Mouse (Mus musculus) CH12.LX (cell line): ENCODE data around the gene Notum. TPM values are rescaled to one million over a fixed set of nuclear protein-coding genes. Genes with fewer than 3 reads are reported as not detected.

Source experiments
- DNase-seq: peaks from one replicate; pipeline ENCODE4 v3.0.0-alpha.2; 2013; ENCODE audit errors: extremely low read depth
- H3K27ac ChIP-seq: 2 replicates; pipeline ENCODE4 v1.5.1; 2012; ENCODE audit warnings: low read depth, mild to moderate bottlenecking, control low read depth, moderate library complexity; ENCODE audit not compliant: insufficient read depth
- H3K27me3 ChIP-seq: replicated peaks from 2 replicates; pipeline ENCODE3; 2012; ENCODE audit warnings: inconsistent platforms
- H3K36me3 ChIP-seq, 2 experiments: replicated peaks in 1 of 2; 2 replicates each; pipeline versions ENCODE3 to v1.6.1; 2012; ENCODE audit warnings: inconsistent platforms in 1 of 2, low read length in 1 of 2, mild to moderate bottlenecking in 1 of 2, mixed read lengths in 1 of 2, moderate library complexity in 1 of 2; ENCODE audit not compliant: control insufficient read depth in 1 of 2, insufficient read depth in 1 of 2
- H3K4me1 ChIP-seq, 2 experiments: 2 replicates each; pipeline ENCODE4 v1.6.1; 2012; ENCODE audit warnings: inconsistent platforms in 1 of 2, moderate library complexity in 1 of 2; ENCODE audit not compliant: insufficient read depth in 2 of 2, control insufficient read depth in 1 of 2
- H3K4me2 ChIP-seq: 2 replicates; pipeline ENCODE4 v1.6.1; 2012; ENCODE audit warnings: low read depth, mild to moderate bottlenecking, control low read depth; ENCODE audit not compliant: poor library complexity, insufficient read depth, severe bottlenecking
- H3K4me3 ChIP-seq, 3 experiments: fragments of 150-350 bp in 1 of 3; sonication (generic) in 1 of 3; replicated peaks in 1 of 3; 2 replicates each; pipeline versions ENCODE3 to v1.5.1; 2011 to 2012; ENCODE audit warnings: low read depth in 2 of 3, low read length in 2 of 3, mild to moderate bottlenecking in 2 of 3, moderate library complexity in 2 of 3, control low read depth in 1 of 3, improper control_type of control experiment in 1 of 3, inconsistent platforms in 1 of 3, mixed read lengths in 1 of 3; ENCODE audit not compliant: poor library complexity in 1 of 3
- H3K79me2 ChIP-seq: replicated peaks from 2 replicates; pipeline ENCODE4 v1.6.1; 2012; ENCODE audit warnings: mild to moderate bottlenecking, moderate library complexity; ENCODE audit not compliant: control insufficient read depth, poor library complexity, insufficient read depth, severe bottlenecking; ENCODE audit errors: extremely low read depth
- H3K9ac ChIP-seq: 2 replicates; pipeline ENCODE4 v1.6.1; 2012; ENCODE audit warnings: low read depth, mild to moderate bottlenecking, control low read depth, moderate library complexity; ENCODE audit not compliant: insufficient read depth
- H3K9me3 ChIP-seq: replicated peaks from 2 replicates; pipeline ENCODE3; 2012; ENCODE audit warnings: low read length, inconsistent platforms, mixed read lengths
- CHD1 ChIP-seq: IDR thresholded peaks from 2 replicates; pipeline ENCODE4 v1.6.1; 2012; ENCODE audit warnings: low read depth, low read length, improper control_type of control experiment, inconsistent platforms
- E2F4 ChIP-seq: IDR thresholded peaks from 2 replicates; pipeline ENCODE4 v1.6.1; 2011; ENCODE audit warnings: low read depth, low read length, improper control_type of control experiment; ENCODE audit not compliant: insufficient replicate concordance
- ELF1 ChIP-seq: IDR thresholded peaks from 2 replicates; pipeline ENCODE4 v1.6.1; 2014; ENCODE audit warnings: low read depth, mild to moderate bottlenecking, inconsistent platforms, low read length, improper control_type of control experiment
- GABPA ChIP-seq: IDR thresholded peaks from 2 replicates; pipeline ENCODE4 v1.6.1; 2012; ENCODE audit warnings: low read depth, low read length, improper control_type of control experiment, inconsistent platforms; ENCODE audit not compliant: insufficient replicate concordance
- HCFC1 ChIP-seq: IDR thresholded peaks from 2 replicates; pipeline ENCODE4 v1.6.1; 2012; ENCODE audit warnings: low read depth, mild to moderate bottlenecking, inconsistent platforms, low read length, improper control_type of control experiment
- MAFK ChIP-seq: IDR thresholded peaks from 2 replicates; pipeline ENCODE4 v1.6.1; 2011; ENCODE audit warnings: low read length, improper control_type of control experiment; ENCODE audit not compliant: insufficient replicate concordance
- MAZ ChIP-seq: IDR thresholded peaks from 2 replicates; pipeline ENCODE4 v1.6.1; 2012; ENCODE audit warnings: low read depth, mild to moderate bottlenecking, inconsistent platforms, low read length, improper control_type of control experiment, moderate library complexity
- MXI1 ChIP-seq: IDR thresholded peaks from 2 replicates; pipeline ENCODE4 v1.6.1; 2011; ENCODE audit warnings: mild to moderate bottlenecking, low read depth, low read length, improper control_type of control experiment
- NRF1 ChIP-seq: IDR thresholded peaks from 2 replicates; pipeline ENCODE4 v1.6.1; 2014; ENCODE audit warnings: low read depth, mild to moderate bottlenecking, inconsistent platforms, low read length, improper control_type of control experiment, moderate library complexity
- POLR2AphosphoS2 ChIP-seq: IDR thresholded peaks from 2 replicates; pipeline ENCODE4 v1.6.1; 2011; ENCODE audit warnings: low read depth, low read length, improper control_type of control experiment
- RCOR1 ChIP-seq: conservative IDR thresholded peaks from 2 replicates; pipeline ENCODE4 v1.6.1; 2012; ENCODE audit warnings: low read depth, mild to moderate bottlenecking, inconsistent platforms, low read length, improper control_type of control experiment
- SIN3A ChIP-seq: IDR thresholded peaks from 2 replicates; pipeline ENCODE4 v1.6.1; 2012; ENCODE audit warnings: low read length, improper control_type of control experiment, inconsistent platforms
- TBP ChIP-seq: conservative IDR thresholded peaks from 2 replicates; pipeline ENCODE4 v1.6.1; 2011; ENCODE audit warnings: low read depth, low read length, improper control_type of control experiment
- ZC3H11A ChIP-seq: IDR thresholded peaks from 2 replicates; pipeline ENCODE4 v1.6.1; 2012; ENCODE audit warnings: low read depth, mild to moderate bottlenecking, inconsistent platforms, low read length, improper control_type of control experiment
- dilution Hi-C: fragments of 300-500 bp; cut with MboI; formaldehyde crosslinking; loops from 2 replicates; pipeline ENCODE4 v1.14.3; 2020; ENCODE audit warnings: low sequenced_read_pairs; ENCODE audit not compliant: extremely low pct_unique_long_range_greater_than_20kb, extremely low pct_ligation_motif_present
- in situ Hi-C: fragments of 300-500 bp; cut with MboI; formaldehyde crosslinking; loops from 3 replicates; pipeline ENCODE4 v1.14.3; 2019; ENCODE audit warnings: low sequenced_read_pairs, low pct_ligation_motif_present, low pct_unique_long_range_greater_than_20kb, mixed read lengths
- polyA plus RNA-seq: library from polyadenylated mRNA; unstranded; fragments of >175 nt; gene quantifications from 2 replicates; pipeline ENCODE4 v1.2.1, GENCODE M21; 2012; ENCODE audit warnings: low read depth; ENCODE audit not compliant: insufficient read length
- total RNA-seq, 2 experiments: library from RNA; depleted of rRNA; stranded (reverse); fragments of 300-350 nt in 1 of 2; fragments of >200 nt in 1 of 2; gene quantifications; 2 replicates each; pipeline ENCODE4 v1.2.3; 2012 to 2014

Gene Notum
- total and polyA plus RNA-seq, 3 experiments, result not detected

- Histone ChIP-seq H3K27ac (no peak overlapping the region), H3K79me2 (no peaks in the 10 kb centered on the region), H3K4me1 (peaks cover 14 to 37% of the 10 kb centered on the region in 2 experiments), H3K4me3 (no peak overlapping the region), H3K27me3 (no peaks in the 10 kb centered on the region), H3K9me3 (no peaks in the 10 kb centered on the region), H3K36me3 (peaks cover 42 to 87% of the 10 kb centered on the region in 2 experiments), H3K4me2 (no peak overlapping the region), H3K9ac (no peak overlapping the region)
- dilution Hi-C loops (no loop called here), in situ Hi-C loops (no loop called here)
- no peak for DNase-seq
- TF ChIP-seq SIN3A (no peak), POLR2AphosphoS2 (no peak), CHD1 (no peak), MXI1 (no peak), E2F4 (no peak), ZC3H11A (no peak), MAFK (no peak), HCFC1 (no peak), GABPA (no peak), TBP (no peak), RCOR1 (no peak)
These were observed 42.9 kb upstream of the Notum start for GRCm38 (mm10) chr11:120703696-120704454.

GRCm38 (mm10) chr11:120697741-120698140 is 36.8 kb upstream of the Notum start:
- TF ChIP-seq MAFK, result no peak
- no peak for TF ChIP-seq POLR2AphosphoS2
- TF ChIP-seq NRF1, result no peak
- no peak for TF ChIP-seq MAZ
- no peak for TF ChIP-seq SIN3A
- no peak for TF ChIP-seq ELF1
- H3K36me3 ChIP-seq, result peaks cover 56 to 95% of the 10 kb centered on the region in 2 experiments
- H3K4me3 ChIP-seq, result no peak overlapping the region
- no peak overlapping the region for H3K4me2 ChIP-seq
- H3K27me3 ChIP-seq, result no peaks in the 10 kb centered on the region
- H3K9me3 ChIP-seq, result peaks cover 8% of the 10 kb centered on the region
- H3K9ac ChIP-seq, result no peak overlapping the region
- in situ Hi-C loops (no loop called here), dilution Hi-C loops (no loop called here)
- H3K27ac ChIP-seq, result no peak overlapping the region
- 0 out of 4 replicates have a peak, but pooled peaks cover 2 to 5% of the 10 kb centered on the region in 2 experiments for H3K4me1 ChIP-seq
- H3K79me2 ChIP-seq, result no peaks in the 10 kb centered on the region
- DNase-seq, result no peak
